Mouse (Mus musculus) embryonic facial prominence, embryonic 11.5 days (tissue): ENCODE data around the gene Mctp1. TPM values are rescaled to one million over a fixed set of nuclear protein-coding genes. Genes with fewer than 3 reads are reported as not detected.

Experiments
- ATAC-seq: fragments of 200-750 bp; cut with Nextera tagmentation; replicated peaks from 2 replicates; pipeline ENCODE4 v1.8.0; 2017; ENCODE audit warnings: low read depth; ENCODE audit not compliant: insufficient number of reproducible peaks, low FRiP score, low TSS enrichment
- DNase-seq: peaks from one replicate; pipeline ENCODE4 v3.0.0-alpha.2; 2015; ENCODE audit warnings: low spot score
- H3K27ac ChIP-seq: fragments of 300-500 bp; sonication (generic); replicated peaks from 2 replicates; pipeline ENCODE4 v1.5.1; 2014; ENCODE audit warnings: mild to moderate bottlenecking, low read depth, low read length, control low read depth
- H3K27me3 ChIP-seq: fragments of 300-500 bp; sonication (generic); 2 replicates; pipeline ENCODE4 v1.6.1; 2014; ENCODE audit warnings: mild to moderate bottlenecking, low read length, moderate library complexity, mixed read lengths; ENCODE audit not compliant: control insufficient read depth, insufficient read depth
- H3K36me3 ChIP-seq: fragments of 300-500 bp; sonication (generic); replicated peaks from 2 replicates; pipeline ENCODE4 v1.6.1; 2014; ENCODE audit warnings: low read depth, mild to moderate bottlenecking, low read length, moderate library complexity, mixed read lengths; ENCODE audit not compliant: control insufficient read depth, insufficient read depth
- H3K4me1 ChIP-seq: fragments of 300-500 bp; sonication (generic); 2 replicates; pipeline ENCODE4 v1.6.1; 2014; ENCODE audit warnings: low read length, mixed read lengths; ENCODE audit not compliant: control insufficient read depth, insufficient read depth
- H3K4me2 ChIP-seq: fragments of 300-500 bp; sonication (generic); 2 replicates; pipeline ENCODE4 v1.6.1; 2014; ENCODE audit warnings: low read depth, mild to moderate bottlenecking, control low read depth, low read length, moderate library complexity
- H3K4me3 ChIP-seq: fragments of 300-500 bp; sonication (generic); 2 replicates; pipeline ENCODE4 v1.5.1; 2014; ENCODE audit warnings: low read depth, low read length, control low read depth
- H3K9ac ChIP-seq: fragments of 300-500 bp; sonication (generic); replicated peaks from 2 replicates; pipeline ENCODE4 v1.6.1; 2014; ENCODE audit warnings: mild to moderate bottlenecking, control low read depth, low read length
- H3K9me3 ChIP-seq: fragments of 300-500 bp; sonication (generic); replicated peaks from 2 replicates; pipeline ENCODE4 v1.6.1; 2016; ENCODE audit warnings: mild to moderate bottlenecking, low read length, inconsistent platforms, mixed read lengths; ENCODE audit not compliant: control insufficient read depth
- WGBS: fragments of 180-500 bp; shearing (Covaris S2); extraction: QIAGEN DNeasy Blood & Tissue Kit; methylation state at CpG from one replicate; pipeline ENCODE4 v1.1.7; 2014; 5-methylcytosine and 5-hydroxymethylcytosine counted together
- polyA plus RNA-seq: library from polyadenylated mRNA; unstranded; fragments of >200 nt; fragmentation: Nextera tagmentation; extraction: Ambion mirVana; gene quantifications from 2 replicates; pipeline ENCODE4 v1.2.1, GENCODE M21; 2014

The Mctp1 gene
- polyA plus RNA-seq, 1 experiment from 2014 or later = 1.3 TPM

DNA sequence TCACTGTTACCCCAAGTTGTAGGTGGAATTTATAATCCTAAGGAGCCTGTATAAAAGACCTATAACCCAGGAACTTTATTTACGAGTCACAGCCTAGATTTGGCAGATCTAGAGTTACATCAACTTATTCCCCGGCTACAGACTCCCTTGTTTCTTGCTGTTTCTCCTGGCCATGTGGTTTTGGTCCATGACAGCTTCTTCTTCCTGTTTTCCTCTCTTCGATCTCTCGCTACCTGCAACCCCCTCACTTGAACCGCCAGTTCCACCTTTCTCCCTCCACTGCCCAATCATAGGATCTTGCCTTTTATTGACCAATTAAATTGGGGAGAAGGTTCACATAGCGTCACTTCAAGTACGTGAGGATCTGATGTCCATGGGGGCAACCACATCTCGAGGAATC is 176.6 kb downstream of the Mctp1 start:
- H3K4me2 ChIP-seq = no peak overlapping the region
- no peaks in the 10 kb centered on the region for H3K36me3 ChIP-seq
- ATAC-seq = no peak
- DNase-seq = no peak
- 83% methylated on average over 8 of the region's 8 CpGs for whole genome bisulfite sequencing
- H3K27ac ChIP-seq = no peak overlapping the region
- no peaks in the 10 kb centered on the region for H3K27me3 ChIP-seq
- no peaks in the 10 kb centered on the region for H3K4me1 ChIP-seq
- H3K9me3 ChIP-seq = no peaks in the 10 kb centered on the region
- H3K4me3 ChIP-seq = no peak overlapping the region
- no peak overlapping the region for H3K9ac ChIP-seq

DNA sequence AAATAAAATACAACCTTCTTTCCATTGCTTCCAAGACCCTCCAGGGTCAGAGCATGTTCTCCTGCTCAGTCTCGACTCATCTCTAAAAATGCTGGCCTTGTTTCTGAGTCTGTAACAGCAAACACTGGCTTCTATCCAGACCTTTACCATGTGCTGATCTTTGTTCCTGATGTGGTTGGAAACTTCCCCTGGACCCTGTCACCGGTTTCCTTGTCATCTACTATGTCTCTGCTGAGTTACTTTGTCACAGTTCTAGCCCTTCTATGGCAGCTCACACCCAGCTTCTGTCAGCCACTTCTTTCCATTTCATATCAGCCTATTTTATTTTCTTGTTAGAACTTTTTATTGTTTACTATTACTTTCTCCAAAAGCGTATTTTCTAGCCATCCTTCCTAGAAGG is 177.3 kb downstream of the Mctp1 start:
- Histone ChIP-seq H3K4me2 (no peak overlapping the region), H3K27me3 (no peaks in the 10 kb centered on the region), H3K9me3 (no peaks in the 10 kb centered on the region), H3K27ac (no peak overlapping the region), H3K4me3 (no peak overlapping the region), H3K36me3 (no peaks in the 10 kb centered on the region), H3K4me1 (no peaks in the 10 kb centered on the region), H3K9ac (no peak overlapping the region)
- ATAC-seq (no peak), DNase-seq (no peak)
- WGBS = 77% methylated on average over 3 of the region's 3 CpGs

DNA sequence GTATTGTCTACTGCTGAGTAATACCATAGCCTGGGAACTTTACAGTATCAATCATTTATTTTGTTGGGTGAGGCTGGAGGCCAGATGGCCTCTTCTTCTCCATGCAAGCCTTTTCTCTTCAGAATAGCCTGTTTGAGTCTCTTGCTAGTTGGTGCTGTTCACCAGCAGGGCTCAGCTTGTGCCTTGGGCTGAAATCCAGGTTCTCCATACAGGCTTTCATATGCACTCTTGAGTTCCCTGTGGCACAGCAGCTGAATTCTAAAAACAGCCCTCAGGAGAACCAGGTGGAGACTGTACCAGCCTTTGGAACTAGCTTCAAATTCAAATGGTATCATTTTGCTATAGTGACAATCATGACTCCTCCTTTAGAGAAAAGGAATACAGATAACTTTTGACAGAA is 179.7 kb downstream of the Mctp1 start:
- H3K27me3 ChIP-seq = no peaks in the 10 kb centered on the region
- DNase-seq (no peak), ATAC-seq (no peak)
- no peaks in the 10 kb centered on the region for H3K36me3 ChIP-seq
- no peaks in the 10 kb centered on the region for H3K9me3 ChIP-seq
- H3K4me2 ChIP-seq = no peak overlapping the region
- H3K27ac ChIP-seq = no peak overlapping the region
- no peak overlapping the region for H3K9ac ChIP-seq
- no peaks in the 10 kb centered on the region for H3K4me1 ChIP-seq
- no peak overlapping the region for H3K4me3 ChIP-seq

DNA sequence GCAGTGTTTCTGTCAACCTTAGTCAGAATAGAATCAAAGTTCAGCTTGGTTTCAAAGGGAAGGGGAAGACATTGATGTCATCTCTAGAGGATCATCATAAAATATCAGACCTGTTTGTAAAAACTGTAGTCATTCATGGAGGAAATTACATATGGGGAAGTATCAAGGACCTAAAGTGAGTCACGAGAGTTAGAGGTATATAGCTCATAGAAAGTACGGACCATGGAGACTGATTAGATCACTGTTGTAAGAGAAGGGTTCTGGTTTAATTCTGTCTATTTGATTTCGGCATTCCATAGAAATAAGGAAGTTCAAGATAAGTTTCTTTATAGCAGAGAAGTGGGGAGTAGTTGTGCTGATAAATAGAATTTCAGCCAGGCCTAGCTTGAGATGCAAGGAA is 181.7 kb downstream of the Mctp1 start:
- H3K4me1 ChIP-seq = no peaks in the 10 kb centered on the region

DNA sequence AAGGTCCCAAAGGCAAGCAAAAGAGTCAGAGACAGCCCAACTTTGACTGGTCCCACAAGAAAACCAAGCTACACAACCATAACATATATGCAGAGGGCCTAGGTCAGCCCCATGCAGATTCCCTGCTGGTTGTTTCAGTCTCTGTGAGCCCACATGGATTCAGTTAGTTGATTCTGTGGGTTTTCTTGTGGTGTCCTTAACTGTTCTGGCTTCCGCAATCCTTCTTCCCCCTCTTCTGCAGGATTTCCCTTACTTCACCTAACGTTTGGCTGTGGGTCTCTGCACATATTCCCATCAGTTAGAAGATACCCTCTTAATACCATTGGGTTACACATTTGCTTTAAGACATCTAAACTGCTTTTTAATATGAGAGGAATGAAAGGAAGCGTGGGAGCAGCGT is 183.1 kb downstream of the Mctp1 start:
- no peak overlapping the region for H3K27ac ChIP-seq
- no peak overlapping the region for H3K4me3 ChIP-seq
- no peak overlapping the region for H3K9ac ChIP-seq
- no peaks in the 10 kb centered on the region for H3K36me3 ChIP-seq
- DNase-seq (no peak), ATAC-seq (no peak)
- no peaks in the 10 kb centered on the region for H3K4me1 ChIP-seq
- H3K9me3 ChIP-seq = no peaks in the 10 kb centered on the region
- no peaks in the 10 kb centered on the region for H3K27me3 ChIP-seq
- no peak overlapping the region for H3K4me2 ChIP-seq
- WGBS = 82% methylated on average over 4 of the region's 4 CpGs

More for the DNA sequence above, 181.7 kb downstream of the Mctp1 start:
- 88% methylated on average over 3 of the region's 3 CpGs for WGBS
- H3K36me3 ChIP-seq = no peaks in the 10 kb centered on the region
- H3K27ac ChIP-seq = no peak overlapping the region
- no peak for DNase-seq
- no peak for ATAC-seq
- H3K9ac ChIP-seq = no peak overlapping the region
- H3K27me3 ChIP-seq = no peaks in the 10 kb centered on the region
- no peak overlapping the region for H3K4me2 ChIP-seq
- no peaks in the 10 kb centered on the region for H3K9me3 ChIP-seq
- H3K4me3 ChIP-seq = no peak overlapping the region

- Histone ChIP-seq H3K9me3 (no peaks in the 10 kb centered on the region), H3K27me3 (no peaks in the 10 kb centered on the region), H3K9ac (no peak overlapping the region), H3K4me1 (no peaks in the 10 kb centered on the region), H3K36me3 (no peaks in the 10 kb centered on the region), H3K27ac (no peak overlapping the region), H3K4me2 (no peak overlapping the region), H3K4me3 (no peak overlapping the region)
- no peak for ATAC-seq
- DNase-seq = no peak
- WGBS = 69% methylated on average over 2 of the region's 2 CpGs
These were observed 184.4 kb downstream of the Mctp1 start for GRCm38 (mm10) chr13:76568569-76569211.

DNA sequence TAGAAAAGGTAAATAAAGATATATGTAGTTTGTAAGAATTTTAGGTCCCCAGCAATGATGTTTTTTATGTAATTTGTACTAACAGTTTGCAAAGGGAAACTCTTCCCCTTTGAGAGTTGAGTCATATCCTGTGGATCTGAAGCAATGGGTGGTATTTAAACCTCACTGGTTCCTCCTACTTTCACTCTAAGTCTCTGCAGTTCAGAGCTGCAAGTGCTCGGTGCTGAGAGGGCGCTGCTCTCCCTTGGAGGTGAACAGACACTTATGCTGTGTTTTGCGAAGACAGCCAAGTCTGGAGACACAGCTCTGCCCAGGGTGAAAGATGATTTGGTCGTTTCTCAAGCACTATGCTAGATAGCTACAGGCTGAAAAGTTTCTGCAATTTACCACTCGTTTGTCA is 195.1 kb downstream of the Mctp1 start:
- H3K36me3 ChIP-seq = no peaks in the 10 kb centered on the region
- no peak overlapping the region for H3K4me2 ChIP-seq
- no peaks in the 10 kb centered on the region for H3K4me1 ChIP-seq
- WGBS = 40% methylated on average over 5 of the region's 5 CpGs
- ATAC-seq (no peak), DNase-seq (no peak)
- H3K9ac ChIP-seq = no peak overlapping the region
- no peaks in the 10 kb centered on the region for H3K27me3 ChIP-seq
- no peaks in the 10 kb centered on the region for H3K9me3 ChIP-seq
- no peak overlapping the region for H3K4me3 ChIP-seq
- H3K27ac ChIP-seq = no peak overlapping the region

- no peak for ATAC-seq
- Histone ChIP-seq H3K9me3 (no peaks in the 10 kb centered on the region), H3K4me2 (no peak overlapping the region), H3K4me1 (no peaks in the 10 kb centered on the region), H3K27ac (no peak overlapping the region), H3K9ac (no peak overlapping the region), H3K27me3 (no peaks in the 10 kb centered on the region), H3K4me3 (no peak overlapping the region), H3K36me3 (no peaks in the 10 kb centered on the region)
- WGBS = 82% methylated on average over 3 of the region's 3 CpGs
- DNase-seq = no peak
These were observed 201.1 kb downstream of the Mctp1 start for GRCm38 (mm10) chr13:76585447-76585846.
